Mouse (Mus musculus) cortical plate, adult 2 months (tissue): ENCODE results near the gene Tmem164.

Source experiments
- CTCF ChIP-seq: fragments of 200-500 bp; IDR thresholded peaks from 2 replicates; pipeline ENCODE4 v1.5.1; 2011; ENCODE audit warnings: mild to moderate bottlenecking, control low read depth, low read length; ENCODE audit not compliant: insufficient read depth; ENCODE audit errors: extremely low read depth
- POLR2A ChIP-seq: fragments of 200-500 bp; IDR thresholded peaks from 2 replicates; pipeline ENCODE4 v1.6.1; 2011; ENCODE audit warnings: mild to moderate bottlenecking, low read length, control low read depth; ENCODE audit not compliant: insufficient read depth; ENCODE audit errors: extremely low read depth

- no peak for TF ChIP-seq CTCF
- TF ChIP-seq POLR2A, result no peak
Observed at GRCm38 (mm10) chrX:142694338-142694737, 13.1 kb downstream of the Tmem164 start.
